Mouse (Mus musculus) cerebellum, adult (tissue): ENCODE measurements around the gene Sowahb.

Experiments used
- ATAC-seq: cut with Nextera tagmentation; 2 replicates; pipeline ENCODE4 v1.9.2; 2017; ENCODE audit warnings: mild to moderate bottlenecking, moderate library complexity, mixed read lengths; ENCODE audit not compliant: insufficient number of reproducible peaks, low FRiP score, low TSS enrichment

Sowahb gene

DNA sequence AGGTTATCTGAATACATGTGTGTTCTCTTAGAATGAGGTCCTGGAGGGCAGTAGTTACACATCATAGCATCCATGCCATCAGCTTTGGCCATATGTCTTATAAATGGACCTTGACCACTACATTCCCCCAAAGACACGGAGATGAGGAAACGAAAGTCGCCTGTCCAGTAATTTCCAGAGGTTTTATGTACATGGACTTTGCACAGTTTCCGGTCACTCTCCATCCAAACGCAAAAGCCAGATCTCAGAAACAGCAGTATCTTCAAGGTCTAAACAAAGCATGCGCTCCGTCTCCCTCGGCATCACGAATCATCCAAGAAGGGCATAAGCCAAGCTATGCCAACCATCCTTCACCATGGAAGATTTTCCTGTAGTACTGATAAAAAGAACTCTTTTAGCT lies 36.6 kb downstream of the Sowahb start:
- no peak for ATAC-seq

GRCm38 (mm10) chr5:93005815-93006341 lies 38.9 kb downstream of the Sowahb start:
- no peak for ATAC-seq

DNA sequence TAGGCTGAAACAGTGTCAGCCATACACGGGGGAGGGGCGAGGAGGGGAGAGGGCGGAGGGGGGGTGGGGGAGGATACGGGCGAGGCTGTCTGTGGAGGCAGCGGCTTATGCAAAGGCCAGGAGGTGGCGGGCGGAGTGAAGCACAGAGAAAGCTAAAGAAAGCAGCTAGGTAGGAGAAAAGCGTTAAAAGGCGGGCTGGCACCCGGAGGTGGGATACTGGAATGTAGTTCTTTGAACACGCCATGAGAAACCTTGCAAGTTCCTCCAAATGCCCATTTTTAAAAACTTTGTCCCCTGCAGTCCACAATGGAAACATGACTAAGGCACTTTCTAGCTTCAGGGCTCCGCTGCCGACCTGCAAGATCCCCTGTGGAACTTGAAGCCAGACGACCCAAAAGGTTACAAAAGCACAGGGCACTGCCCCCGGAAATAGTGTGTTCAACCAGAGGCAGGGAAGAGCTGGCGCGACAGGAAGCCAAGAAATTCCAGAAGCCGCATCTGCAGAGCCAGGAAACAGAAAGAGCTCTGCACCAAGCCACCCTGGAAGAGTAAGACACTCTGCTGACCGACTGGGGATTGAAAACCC lies 39.5 kb downstream of the Sowahb start:
- ATAC-seq, result no peak

DNA sequence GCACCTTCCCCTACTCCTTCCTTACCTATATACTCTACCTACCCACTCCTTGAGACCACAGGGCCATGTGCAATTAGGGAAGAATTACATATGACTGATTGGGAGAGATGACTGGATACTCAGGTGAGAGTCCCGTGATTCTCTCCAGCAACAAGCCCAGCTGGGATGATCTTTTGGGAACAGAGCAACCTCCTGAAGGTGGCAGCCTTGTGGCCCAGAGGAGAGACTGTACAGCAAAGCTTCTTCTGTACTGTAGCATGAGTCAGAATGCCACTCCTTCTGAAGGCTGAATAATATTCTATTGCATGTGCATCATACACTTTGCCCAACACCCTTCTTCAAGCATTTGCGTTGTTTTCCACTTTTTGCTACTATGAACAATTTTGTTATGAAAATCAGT lies 42.2 kb downstream of the Sowahb start:
- ATAC-seq, result no peak

GRCm38 (mm10) chr5:93000774-93001757 lies 43.8 kb downstream of the Sowahb start:
- ATAC-seq, result no peak

- ATAC-seq, result no peak
These were observed 44.8 kb downstream of the Sowahb start for GRCm38 (mm10) chr5:93000060-93000459.

- ATAC-seq, result no peak
These were observed 46.3 kb downstream of the Sowahb start for GRCm38 (mm10) chr5:92998494-92999016.

DNA sequence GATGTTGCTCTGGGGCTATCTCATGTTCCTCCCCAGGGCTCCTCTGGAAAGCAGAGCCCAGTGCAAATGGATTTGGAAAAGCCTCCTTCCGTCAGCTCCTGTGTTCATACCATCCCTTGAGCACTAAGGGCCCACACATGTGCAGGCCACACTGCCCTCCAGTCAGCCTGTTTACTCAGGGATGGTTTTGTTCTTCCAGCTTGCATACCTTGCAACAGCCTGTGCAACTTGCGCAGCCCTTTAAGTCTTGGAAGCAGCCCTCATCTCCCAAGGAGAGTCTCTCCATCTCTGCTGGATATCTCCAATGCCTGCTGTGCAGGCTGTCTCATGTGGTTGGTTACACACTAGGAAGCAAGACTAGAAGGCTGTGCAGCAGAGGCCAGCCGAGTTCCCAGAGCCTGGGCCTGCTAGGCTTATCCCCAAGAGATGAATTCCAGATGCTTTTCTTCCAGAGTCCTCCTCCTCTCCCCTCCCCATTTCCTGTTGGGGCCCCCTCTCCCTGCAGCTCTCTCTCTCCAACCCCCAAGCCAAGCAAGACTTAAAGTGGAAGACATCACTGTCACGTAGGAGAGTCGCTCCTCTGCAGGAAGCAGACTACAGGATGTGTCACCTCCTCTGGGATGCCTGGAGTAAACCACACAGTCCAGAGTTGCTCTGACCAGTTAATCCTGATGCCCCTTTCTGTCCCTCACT lies 47.2 kb downstream of the Sowahb start:
- ATAC-seq, result no peak

DNA sequence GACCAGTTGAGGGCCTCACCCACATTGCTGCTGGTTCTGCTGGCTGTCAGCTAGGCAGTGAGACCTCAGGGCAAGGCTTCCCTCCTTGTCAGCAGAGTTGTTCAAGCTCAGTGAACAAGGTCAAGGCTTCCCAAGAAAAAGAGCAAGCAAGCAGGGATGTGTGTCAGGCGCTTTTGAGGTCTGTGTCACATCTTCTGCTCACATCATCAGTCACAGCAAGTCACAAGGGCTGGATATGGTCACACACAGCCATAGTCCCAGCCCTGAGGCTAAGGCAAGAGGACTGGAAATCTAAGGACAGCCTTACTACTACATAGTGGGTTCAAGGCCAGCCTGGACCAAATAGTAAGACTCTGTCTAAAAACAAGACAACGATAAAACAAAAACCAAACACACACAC lies 50.0 kb downstream of the Sowahb start:
- ATAC-seq, result no peak

DNA sequence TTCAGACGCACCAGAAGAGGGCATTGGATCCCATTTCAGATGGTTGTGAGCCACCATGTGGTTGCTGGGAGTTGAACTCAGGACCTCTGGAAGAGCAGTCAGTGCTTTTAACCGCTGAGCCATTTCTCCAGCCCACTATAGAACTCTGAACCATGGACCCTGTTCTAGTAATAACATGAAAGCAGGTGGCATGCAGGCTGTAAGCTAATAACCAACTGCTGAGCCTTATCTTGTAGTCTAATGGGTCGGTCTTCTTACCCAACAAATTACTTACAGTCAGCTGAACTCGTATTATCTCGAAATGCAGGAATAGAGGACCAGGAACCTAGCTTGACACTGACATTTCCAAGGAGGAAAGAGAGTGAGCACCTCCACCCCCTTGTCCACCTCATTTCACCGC lies 50.5 kb downstream of the Sowahb start:
- no peak for ATAC-seq

DNA sequence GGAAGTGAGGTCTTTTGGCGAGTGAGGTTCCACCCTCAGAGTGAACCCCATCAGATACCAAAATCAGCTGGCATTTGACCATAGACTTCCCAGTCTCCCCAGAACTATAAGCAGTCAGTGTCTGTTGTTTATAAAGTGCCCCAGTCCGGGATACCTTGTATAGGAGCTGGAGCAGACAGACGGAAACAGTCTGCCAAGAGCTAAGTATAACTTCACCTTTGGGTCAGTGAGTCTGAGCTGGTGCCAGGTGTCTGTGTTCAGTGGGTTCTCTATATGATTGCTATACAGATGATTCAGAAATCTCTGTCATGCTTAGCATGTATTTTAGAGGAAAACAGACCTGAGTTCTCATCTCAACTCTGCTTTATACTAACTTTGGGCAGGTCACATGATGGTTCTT lies 52.7 kb downstream of the Sowahb start:
- ATAC-seq, result no peak
